8 mouse cellular contexts compared by ENCODE assay signal in the genomic region with DNA sequence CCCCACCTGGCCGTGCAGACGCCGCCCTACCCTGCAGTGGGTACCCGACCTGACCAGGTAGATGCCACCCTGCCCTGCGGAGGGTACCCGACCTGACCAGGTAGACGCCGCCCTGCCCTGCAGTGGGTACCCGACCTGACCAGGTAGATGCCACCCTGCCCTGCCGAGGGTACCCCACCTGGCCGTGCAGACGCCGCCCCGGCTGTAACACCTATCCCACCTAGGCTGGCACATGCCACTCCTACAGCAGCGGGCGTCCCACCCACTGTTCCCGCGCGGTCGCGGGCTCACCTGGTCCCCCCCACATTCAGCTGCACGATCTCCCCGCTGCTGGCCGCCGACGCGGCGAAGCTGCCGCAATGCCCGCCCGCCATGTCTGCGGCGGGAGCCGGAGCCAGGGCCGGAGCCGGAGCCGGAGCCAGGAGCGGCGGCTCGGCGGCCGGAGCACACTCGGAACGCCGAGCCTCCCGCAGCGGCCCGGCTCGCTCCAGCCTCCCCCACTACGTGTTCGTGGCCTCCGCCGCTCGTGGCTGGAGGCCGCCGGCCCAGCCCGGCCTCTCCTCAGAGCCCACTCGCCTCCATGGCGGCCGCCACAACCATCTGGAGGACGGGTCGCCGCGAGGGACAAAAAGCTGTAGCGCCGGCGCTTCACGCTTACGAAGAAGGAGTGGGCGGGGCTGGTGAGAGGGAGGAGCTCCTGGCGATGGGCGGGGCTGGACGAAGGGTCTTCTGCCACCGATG. TPM values are rescaled to one million over a fixed set of nuclear protein-coding genes. Genes with fewer than 3 reads are reported as not detected.
DNase-seq lines count a peak whose midpoint lies in the region; ATAC-seq and TF ChIP-seq lines count a peak whose summit lies in the region.

A gene (minus strand): TSS at position 603 of the 741 bp plus-strand sequence.

- peak within 1 kb of the TSS; percentile 96 to 99 for H3K4me3 ChIP-seq in ES-E14 (ENCODE audit: insufficient read depth in 1 of 2, low read depth in 1 of 2, low read length in 2 of 2, poor library complexity in 1 of 2, severe bottlenecking in 1 of 2)
- peak within 1 kb of the TSS; percentile 94 for H3K4me3 ChIP-seq in forebrain, embryonic 15.5 days
- H3K4me3 ChIP-seq in lung, adult 2 months (replicated peaks; ENCODE audit: extremely low read depth, low read depth, low read length) = peak within 1 kb of the TSS; percentile 77

- H3K9ac ChIP-seq in ES-E14 (ENCODE audit: insufficient read depth, low read depth, low read length, poor library complexity, severe bottlenecking) = peak within 1 kb of the TSS; percentile 98
- H3K9ac ChIP-seq in forebrain, embryonic 15.5 days (replicated peaks) = peak within 1 kb of the TSS; percentile 94

- peaks cover 0 to 25% of the 10 kb centered on the region in 2 experiments; a peak in 3 of 4 replicates for H3K4me1 ChIP-seq in ES-E14 (ENCODE audit: control insufficient read depth in 2 of 2, insufficient read depth in 2 of 2, low read length in 2 of 2, poor library complexity in 1 of 2)
- peaks cover 27% of the 10 kb centered on the region for H3K4me1 ChIP-seq in forebrain, embryonic 15.5 days
- peaks cover 3% of the 10 kb centered on the region for H3K4me1 ChIP-seq in lung, adult 2 months (ENCODE audit: control insufficient read depth, insufficient read depth, low read length)

- H3K27me3 ChIP-seq in forebrain, embryonic 15.5 days = no peaks in the 10 kb centered on the region; the same call in 1 of the 2 replicates

- under 1% methylated on average over 74 of the region's 74 CpGs for WGBS in forebrain, embryonic 15.5 days
- under 1% methylated on average over 74 of the region's 74 CpGs for WGBS in lung, adult 2 months

- TF ChIP-seq CTCF in lung, adult 2 months (IDR thresholded peaks at IDR 0.05; ENCODE audit: insufficient read depth, low read length) = no peak

- peaks cover 8% of the 10 kb centered on the region; the same call in 1 of the 2 replicates for H3K36me3 ChIP-seq in ES-E14 (ENCODE audit: control insufficient read depth, insufficient read depth, low read length, poor library complexity, severe bottlenecking)
- H3K36me3 ChIP-seq in forebrain, embryonic 15.5 days = no peaks in the 10 kb centered on the region

- H3K27ac ChIP-seq in ES-E14 (ENCODE audit: insufficient read depth, low read depth, low read length, poor library complexity, severe bottlenecking) = peak within 1 kb of the TSS; percentile 55
- H3K27ac ChIP-seq in forebrain, embryonic 15.5 days (replicated peaks) = peak within 1 kb of the TSS; percentile 78

- intact Hi-C loops in heart, postnatal 25 days (cut with DNase I) = no loop called here

- H3K9me3 ChIP-seq in ES-E14 (ENCODE audit: control insufficient read depth, insufficient read depth, low read depth, low read length) = no peaks in the 10 kb centered on the region
- no peaks in the 10 kb centered on the region for H3K9me3 ChIP-seq in forebrain, embryonic 15.5 days

- peak within 1 kb of the TSS; percentile 90 for H3K4me2 ChIP-seq in forebrain, embryonic 15.5 days (replicated peaks)

- ATAC-seq in forebrain, embryonic 15.5 days (replicated peaks) = peak; percentile 89
- ATAC-seq in neutrophil, adult 5-6 weeks (ENCODE audit: extremely low read depth, insufficient number of reproducible peaks, low FRiP score, poor library complexity, severe bottlenecking) = peak; percentile 93

- in situ Hi-C loops in ES-E14 (cut with MboI; ENCODE audit: low sequenced_read_pairs in 2 of 2, unreplicated experiment in 2 of 2) = no loop called here

- TF ChIP-seq POLR2A in lung, adult 2 months (IDR thresholded peaks at IDR 0.05; ENCODE audit: borderline replicate concordance, extremely low read depth, low read depth, low read length) = peak; percentile 35; the same call in 1 of the 2 replicates

- DNase-seq in ES-E14 (ENCODE audit: low read depth, low spot score) = peak; percentile 88
- DNase-seq in cerebellum, adult 11-12 months = peak; percentile 94
- peak; percentile 85 for DNase-seq in heart, postnatal 25 days (ENCODE audit: low spot score)
- peak; percentile 93 to 97 for DNase-seq in layer of hippocampus, adult 18-20 months (ENCODE audit: low spot score in 2 of 2)
- peak; percentile 97 for DNase-seq in lung, adult 2 months
- peak; percentile 86 for DNase-seq in thymus, adult 18-20 months

TF ChIP-seq in ES-E14, 5 proteins besides CTCF, POLR2A, EP300 and RAD21:
- TF ChIP-seq HCFC1 (IDR thresholded peaks at IDR 0.05; ENCODE audit: borderline replicate concordance, insufficient read depth, low read length) (peak; percentile 15; the same call in 1 of the 2 replicates), MAFK (IDR thresholded peaks at IDR 0.05; ENCODE audit: insufficient read depth, low read depth, low read length) (no peak), ZC3H11A (IDR thresholded peaks at IDR 0.05; ENCODE audit: borderline replicate concordance, low read depth, low read length) (no peak)

RNA-seq across cellular contexts. Expression of the gene that starts here (rescaled TPM):
- 54.7 and 78.6 TPM in 2 replicates for total RNA-seq in ES-E14 (2012; rRNA removed)
- polyA plus RNA-seq in forebrain, embryonic 15.5 days (2015; fragmentation: Nextera tagmentation; extraction: Ambion mirVana) = 44.8 and 45.1 TPM in 2 replicates
- 10 to 100 TPM; 24.8 to 30.8 TPM for total RNA-seq in heart, postnatal 25 days (2021)
- 10 to 100 TPM; 76.6 to 81.1 TPM for total RNA-seq in layer of hippocampus, adult 18-20 months (2021)
- 34.0 and 40.0 TPM in 2 replicates for polyA plus RNA-seq in lung, adult 2 months (2012; rRNA removed)
- total RNA-seq in neutrophil, adult 5-6 weeks (2017) = 68.0 and 73.3 TPM in 2 replicates

Comparison
In these comparisons a context has a peak if more than half of its experiments do, and no peak if none do; other contexts are left out.
1. Peak in every context shown above with its lines: DNase-seq, ATAC-seq, H3K4me3 ChIP-seq and H3K27ac ChIP-seq.